Mouse (Mus musculus) limb, embryonic 12.5 days (tissue): ENCODE measurements around the gene Ltc4s. TPM values are rescaled to one million over a fixed set of nuclear protein-coding genes. Genes with fewer than 3 reads are reported as not detected.

Source experiments
- ATAC-seq: fragments of 200-750 bp; cut with Nextera tagmentation; 2 replicates; pipeline ENCODE4 v1.8.0; 2017; ENCODE audit warnings: low read depth, moderate TSS enrichment; ENCODE audit not compliant: insufficient number of reproducible peaks, insufficient read depth, low FRiP score, low TSS enrichment
- H3K27ac ChIP-seq: fragments of 300-500 bp; sonication (generic); 2 replicates; pipeline ENCODE4 v1.5.1; 2016; ENCODE audit warnings: mild to moderate bottlenecking, moderate library complexity
- H3K27me3 ChIP-seq: fragments of 300-500 bp; sonication (generic); 2 replicates; pipeline ENCODE4 v1.6.1; 2016; ENCODE audit warnings: mild to moderate bottlenecking, moderate library complexity
- H3K36me3 ChIP-seq: fragments of 300-500 bp; sonication (generic); 2 replicates; pipeline ENCODE4 v1.6.1; 2016; ENCODE audit warnings: mild to moderate bottlenecking, moderate library complexity
- H3K4me1 ChIP-seq: fragments of 300-500 bp; sonication (generic); replicated peaks from 2 replicates; pipeline ENCODE4 v1.6.1; 2016
- H3K4me2 ChIP-seq: fragments of 300-500 bp; sonication (generic); 2 replicates; pipeline ENCODE4 v1.6.1; 2016; ENCODE audit warnings: mild to moderate bottlenecking, moderate library complexity
- H3K4me3 ChIP-seq: fragments of 300-500 bp; sonication (generic); replicated peaks from 2 replicates; pipeline ENCODE4 v1.5.1; 2016; ENCODE audit warnings: mild to moderate bottlenecking
- H3K9ac ChIP-seq: fragments of 300-500 bp; sonication (generic); replicated peaks from 2 replicates; pipeline ENCODE4 v1.6.1; 2016; ENCODE audit warnings: mild to moderate bottlenecking, moderate library complexity
- H3K9me3 ChIP-seq: fragments of 300-500 bp; sonication (generic); 2 replicates; pipeline ENCODE4 v1.6.1; 2016; ENCODE audit warnings: mild to moderate bottlenecking, moderate library complexity
- WGBS: fragments of 180-500 bp; shearing (Covaris S2); methylation state at CpG from one replicate; pipeline ENCODE4 v1.1.7; 2016; 5-methylcytosine and 5-hydroxymethylcytosine counted together
- polyA plus RNA-seq: library from polyadenylated mRNA; unstranded; fragments of >200 nt; fragmentation: Nextera tagmentation; extraction: Ambion mirVana; gene quantifications from 2 replicates; pipeline ENCODE4 v1.2.1, GENCODE M21; 2016

Gene Ltc4s
- polyA plus RNA-seq, 1 experiment from 2014 or later = 1.0 TPM

DNA sequence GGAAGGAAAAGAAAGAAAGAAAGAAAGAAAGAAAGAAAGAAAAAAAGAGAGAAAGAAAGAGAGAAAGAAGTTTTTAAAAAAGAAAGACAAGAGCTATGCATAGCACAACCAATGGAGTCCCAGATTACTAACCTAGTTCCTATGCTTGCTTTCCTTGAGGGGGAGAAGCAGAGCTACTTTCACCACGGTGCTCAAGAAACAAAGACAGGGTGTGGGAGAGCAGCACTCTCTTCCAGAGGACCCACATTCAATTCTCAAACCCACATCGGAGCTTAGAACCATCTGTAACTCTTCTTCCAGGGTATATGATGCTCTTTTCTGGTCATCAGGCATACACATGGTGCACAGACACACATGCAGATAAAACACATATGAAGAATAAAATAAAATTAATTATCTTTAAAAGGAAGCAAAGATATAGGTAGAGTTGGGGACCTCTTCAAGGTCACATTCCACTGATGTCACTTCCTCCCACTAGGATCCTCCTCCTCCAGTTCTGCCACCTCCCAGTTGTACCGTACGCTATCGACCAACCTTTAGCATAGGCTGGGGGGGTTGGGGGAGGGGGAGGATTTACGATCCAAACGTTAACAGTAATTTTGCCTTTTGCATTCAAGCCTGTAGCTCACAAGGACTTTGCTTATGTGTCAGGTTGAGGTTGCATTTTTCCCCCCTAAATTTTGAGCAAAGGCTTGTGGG lies 10.2 kb upstream of the Ltc4s start:
- Histone ChIP-seq H3K4me2 (no peak overlapping the region), H3K9me3 (no peaks in the 10 kb centered on the region), H3K27ac (no peak overlapping the region), H3K27me3 (no peaks in the 10 kb centered on the region), H3K9ac (no peak overlapping the region), H3K36me3 (no peaks in the 10 kb centered on the region), H3K4me1 (peaks cover 15% of the 10 kb centered on the region), H3K4me3 (no peak overlapping the region)
- 74% methylated on average over 7 of the region's 7 CpGs for WGBS
- ATAC-seq = no peak

DNA sequence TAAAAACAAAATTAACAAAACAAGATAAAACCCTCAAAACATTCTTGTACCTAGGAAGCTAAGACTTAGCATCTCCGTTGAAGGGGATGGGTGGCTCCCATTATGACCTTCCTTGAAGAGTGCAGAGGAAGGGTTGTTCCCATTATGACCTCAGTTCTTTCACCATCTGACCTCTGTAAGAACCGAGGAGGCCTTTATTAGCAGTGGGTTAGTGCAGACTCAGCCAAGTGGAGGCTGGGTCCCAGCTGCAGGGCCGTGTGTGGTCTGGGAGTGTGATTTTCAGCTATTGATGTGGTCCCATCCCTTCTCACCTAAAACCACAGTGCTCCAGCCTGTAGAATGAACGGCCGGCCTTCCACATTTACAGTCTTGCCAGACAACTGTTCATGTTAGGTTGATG lies 6.9 kb upstream of the Ltc4s start:
- 76% methylated on average over 5 of the region's 5 CpGs for WGBS
- Histone ChIP-seq H3K4me2 (no peak overlapping the region), H3K4me3 (no peak overlapping the region), H3K36me3 (no peaks in the 10 kb centered on the region), H3K9me3 (no peaks in the 10 kb centered on the region), H3K27ac (no peak overlapping the region), H3K27me3 (no peaks in the 10 kb centered on the region), H3K4me1 (no peaks in the 10 kb centered on the region), H3K9ac (no peak overlapping the region)
- no peak for ATAC-seq

DNA sequence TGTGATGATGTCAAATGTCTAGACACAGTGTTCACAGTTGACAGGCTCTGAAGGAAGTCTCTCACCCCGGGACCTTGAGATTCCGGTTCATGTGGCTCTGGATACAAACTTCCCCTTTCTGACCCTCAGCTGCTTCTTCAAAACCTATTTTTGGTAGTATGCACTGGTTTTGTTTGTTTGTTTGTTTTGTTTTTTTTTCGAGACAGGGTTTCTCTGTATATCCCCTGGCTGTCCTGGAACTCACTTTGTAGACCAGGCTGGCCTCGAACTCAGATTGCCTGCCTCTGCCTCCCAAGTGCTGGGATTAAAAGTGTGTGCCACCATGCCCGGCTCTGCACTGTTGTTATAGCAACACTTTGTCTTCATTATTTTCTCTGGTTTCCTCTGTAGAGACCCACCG lies 5.5 kb upstream of the Ltc4s start:
- Histone ChIP-seq H3K27me3 (peaks cover 9% of the 10 kb centered on the region), H3K4me1 (no peaks in the 10 kb centered on the region), H3K36me3 (no peaks in the 10 kb centered on the region), H3K4me3 (no peak overlapping the region), H3K9me3 (no peaks in the 10 kb centered on the region), H3K9ac (no peak overlapping the region), H3K27ac (no peak overlapping the region), H3K4me2 (no peak overlapping the region)
- WGBS = 78% methylated on average over 6 of the region's 6 CpGs
- no peak for ATAC-seq

DNA sequence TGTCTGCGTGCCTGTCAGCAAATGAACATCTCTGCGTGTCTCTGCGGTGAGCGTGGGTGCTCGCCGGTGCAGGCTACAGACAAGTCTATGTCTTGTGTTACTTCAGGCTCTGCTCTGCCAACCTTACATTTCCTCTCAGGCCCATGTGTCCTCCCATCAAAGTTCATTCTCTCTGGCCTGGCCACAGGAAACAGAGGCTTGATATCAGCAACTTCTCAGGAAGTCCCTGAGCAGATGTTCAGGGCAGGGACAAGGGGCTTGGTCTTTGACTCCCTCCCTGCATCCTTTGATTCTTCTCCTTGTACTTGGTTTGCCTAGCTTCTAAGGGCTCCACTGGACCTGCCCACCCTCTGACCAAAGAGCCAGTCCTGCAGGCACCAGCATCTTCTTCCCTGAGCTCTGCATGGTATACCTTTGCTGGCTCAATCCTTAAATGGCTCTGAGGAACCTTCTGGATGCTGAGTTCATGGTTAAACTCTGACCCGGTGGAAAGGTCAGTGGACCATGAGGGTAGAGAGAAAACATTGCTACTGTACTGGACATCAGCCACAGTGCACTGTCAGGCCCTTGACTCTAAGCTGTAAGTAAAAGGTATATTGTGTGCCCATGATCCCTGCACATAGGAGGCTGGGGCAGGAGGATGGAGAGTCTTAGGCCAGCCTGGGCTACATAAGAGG lies 2.0 kb upstream of the Ltc4s start:
- H3K9me3 ChIP-seq = no peaks in the 10 kb centered on the region
- H3K27ac ChIP-seq = no peak overlapping the region
- peaks cover 12% of the 10 kb centered on the region; the same call in 1 of the 2 replicates for H3K4me1 ChIP-seq
- H3K4me3 ChIP-seq = no peak overlapping the region
- no peaks in the 10 kb centered on the region for H3K36me3 ChIP-seq
- no peak overlapping the region for H3K4me2 ChIP-seq
- WGBS = 77% methylated on average over 7 of the region's 7 CpGs
- peaks cover 44% of the 10 kb centered on the region for H3K27me3 ChIP-seq
- no peak for ATAC-seq
- H3K9ac ChIP-seq = no peak overlapping the region

DNA sequence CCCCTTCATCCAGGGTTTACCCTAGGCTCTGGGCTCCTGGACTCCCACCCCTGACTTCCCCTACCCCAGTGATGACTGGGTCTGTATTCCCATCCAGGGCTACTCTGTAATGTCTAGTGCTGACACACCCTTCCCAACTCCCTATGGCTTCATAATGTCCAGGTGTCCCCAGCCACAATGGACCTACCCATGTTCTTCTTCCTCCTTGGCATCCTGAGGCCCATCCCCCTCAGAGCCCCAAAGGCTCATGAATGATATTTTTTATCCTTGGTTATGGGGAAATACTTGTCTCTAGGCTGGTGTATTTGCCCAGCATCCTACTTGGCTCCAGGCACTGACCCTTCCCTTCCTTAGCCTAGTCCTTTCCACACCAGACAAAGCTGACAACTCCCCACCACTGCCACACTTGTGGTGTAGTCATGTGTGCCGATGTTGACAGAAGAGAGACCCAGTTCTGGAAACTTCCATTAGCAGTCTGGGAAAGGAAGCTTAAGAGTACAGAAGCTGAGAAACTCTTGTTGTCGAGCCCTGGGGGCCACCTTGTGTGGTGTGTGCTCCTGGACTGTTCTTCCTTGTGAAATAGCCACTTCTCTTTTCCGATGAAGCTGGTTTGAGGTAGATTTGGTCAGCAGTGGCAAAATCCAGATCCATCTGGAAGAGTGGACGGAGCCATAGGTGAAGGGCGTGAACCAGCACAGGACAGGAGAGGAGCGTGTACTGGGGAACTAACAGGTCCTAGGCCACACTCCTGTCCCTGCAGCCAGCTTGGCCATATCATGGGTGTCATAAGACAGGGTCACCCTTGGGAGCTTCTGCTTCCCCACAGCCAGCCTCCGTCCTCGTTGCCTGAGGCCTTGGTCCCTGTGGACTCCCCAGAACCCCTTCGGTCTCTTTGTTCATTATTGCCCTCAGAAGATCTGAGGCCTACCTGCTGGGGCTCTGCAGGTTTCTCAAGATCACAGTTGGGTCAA lies 690 bp upstream of the Ltc4s start:
- WGBS = 91% methylated on average over 9 of the region's 9 CpGs
- Histone ChIP-seq H3K27ac (no peak overlapping the region), H3K4me2 (no peak overlapping the region), H3K9ac (no peak overlapping the region), H3K9me3 (no peaks in the 10 kb centered on the region), H3K4me1 (peaks cover 12% of the 10 kb centered on the region; the same call in 1 of the 2 replicates), H3K36me3 (peaks cover 10% of the 10 kb centered on the region), H3K4me3 (no peak overlapping the region), H3K27me3 (peaks cover 48% of the 10 kb centered on the region)
- no peak for ATAC-seq

DNA sequence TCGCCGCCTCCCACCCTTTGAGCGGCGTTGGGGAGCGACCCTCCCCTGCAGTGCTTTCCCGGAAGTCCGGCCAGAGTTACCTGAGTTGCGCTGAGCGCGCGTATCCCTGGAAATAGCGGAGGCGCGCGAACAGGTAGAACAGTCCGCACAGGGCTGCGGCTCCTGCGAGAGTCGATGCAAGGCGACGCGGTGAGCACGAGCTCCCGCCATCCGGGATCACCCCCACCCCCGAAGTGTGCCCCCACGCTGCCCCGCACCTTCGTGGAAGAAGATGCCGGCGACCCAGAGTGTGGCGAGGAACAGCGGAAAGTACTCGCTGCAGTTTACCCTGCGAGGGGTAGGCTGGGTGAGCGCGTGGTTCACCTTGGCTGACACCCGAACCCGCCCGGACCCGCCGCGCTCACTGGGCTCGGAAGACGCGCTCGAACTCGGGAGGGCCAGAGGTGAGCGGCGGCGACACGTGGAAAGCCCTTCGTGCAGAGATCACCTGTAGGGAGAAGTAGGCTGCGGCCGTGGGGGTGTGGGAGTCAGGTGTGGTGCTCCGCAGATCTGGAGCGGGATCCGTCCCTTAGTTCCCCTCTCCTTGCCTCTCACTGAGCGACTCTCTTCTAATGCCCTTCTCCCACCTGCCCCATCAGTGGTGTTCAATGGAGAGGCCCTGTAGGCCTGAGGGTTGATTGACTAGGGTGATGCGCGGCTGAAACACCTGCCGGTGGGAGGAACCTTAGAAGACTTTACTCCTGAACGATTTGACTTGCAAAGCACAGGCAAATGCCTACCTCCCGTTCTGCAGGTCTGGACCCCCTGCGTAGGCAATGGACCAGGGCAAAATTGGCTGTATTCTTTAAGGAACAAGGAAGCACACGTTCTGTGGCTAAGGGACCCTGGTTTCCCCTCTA lies 1.2 kb downstream of the Ltc4s start:
- Histone ChIP-seq H3K9ac (peak overlapping the region; percentile 62), H3K4me1 (peaks cover 12% of the 10 kb centered on the region; the same call in 1 of the 2 replicates), H3K36me3 (peaks cover 30% of the 10 kb centered on the region), H3K4me3 (peak overlapping the region; percentile 52), H3K4me2 (peak overlapping the region; percentile 82), H3K27me3 (peaks cover 48% of the 10 kb centered on the region), H3K9me3 (no peaks in the 10 kb centered on the region), H3K27ac (no peak overlapping the region)
- peak; percentile 68 for ATAC-seq
- 1% methylated on average over 66 of the region's 66 CpGs for WGBS

DNA sequence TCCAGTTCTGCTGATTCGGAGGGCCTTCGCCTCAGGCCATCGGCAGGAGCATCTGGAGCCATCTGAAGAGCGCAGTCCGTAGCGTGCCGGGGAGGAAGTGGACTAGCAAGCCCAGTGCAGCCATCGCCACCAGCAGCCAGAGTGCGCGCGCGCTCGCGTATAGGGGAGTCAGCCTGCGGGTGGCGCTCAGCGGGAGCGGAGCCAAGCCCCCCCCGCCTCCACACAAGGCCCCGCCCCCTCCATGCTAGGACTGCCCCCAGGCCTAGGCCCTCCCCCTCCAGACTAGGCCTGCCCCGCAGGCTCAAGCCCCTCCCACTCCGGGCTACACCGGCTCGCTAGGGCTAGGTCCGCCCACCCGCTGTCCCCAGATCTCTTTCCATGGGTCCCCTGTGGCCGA lies 1.9 kb downstream of the Ltc4s start:
- peak overlapping the region; percentile 52 for H3K4me3 ChIP-seq
- peak overlapping the region; percentile 62 for H3K9ac ChIP-seq
- WGBS = under 1% methylated on average over 27 of the region's 27 CpGs
- peak overlapping the region; percentile 82 for H3K4me2 ChIP-seq
- H3K27ac ChIP-seq = no peak overlapping the region
- peaks cover 48% of the 10 kb centered on the region for H3K27me3 ChIP-seq
- H3K9me3 ChIP-seq = no peaks in the 10 kb centered on the region
- peaks cover 12% of the 10 kb centered on the region; the same call in 1 of the 2 replicates for H3K4me1 ChIP-seq
- H3K36me3 ChIP-seq = peaks cover 36% of the 10 kb centered on the region
- peak; percentile 84 for ATAC-seq

DNA sequence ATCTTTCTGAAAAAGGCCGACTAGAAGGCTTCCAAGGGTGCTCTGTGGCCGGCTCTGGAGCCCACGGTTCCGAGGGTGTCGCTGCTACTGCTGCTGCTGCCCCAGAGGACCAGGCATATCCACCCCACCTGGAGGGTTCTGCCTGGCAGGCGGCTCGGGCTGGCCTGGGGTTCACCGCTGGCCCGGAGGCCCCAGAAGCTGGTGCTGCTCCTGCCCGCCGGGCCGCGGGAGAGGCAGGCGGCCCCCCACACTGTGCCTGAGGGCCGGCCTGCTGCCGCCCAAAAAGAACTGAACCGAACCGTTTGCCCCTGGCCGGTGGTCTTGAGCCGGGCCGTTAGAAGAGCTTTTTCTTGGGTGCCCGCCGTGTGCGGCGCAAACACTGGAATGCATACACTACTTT lies 3.8 kb downstream of the Ltc4s start:
- Histone ChIP-seq H3K27ac (no peak overlapping the region), H3K36me3 (peaks cover 43% of the 10 kb centered on the region), H3K4me1 (peaks cover 23% of the 10 kb centered on the region), H3K9me3 (no peaks in the 10 kb centered on the region), H3K27me3 (peaks cover 46% of the 10 kb centered on the region), H3K4me2 (no peak overlapping the region), H3K9ac (no peak overlapping the region), H3K4me3 (no peak overlapping the region)
- ATAC-seq = no peak
- 94% methylated on average over 25 of the region's 25 CpGs for WGBS

DNA sequence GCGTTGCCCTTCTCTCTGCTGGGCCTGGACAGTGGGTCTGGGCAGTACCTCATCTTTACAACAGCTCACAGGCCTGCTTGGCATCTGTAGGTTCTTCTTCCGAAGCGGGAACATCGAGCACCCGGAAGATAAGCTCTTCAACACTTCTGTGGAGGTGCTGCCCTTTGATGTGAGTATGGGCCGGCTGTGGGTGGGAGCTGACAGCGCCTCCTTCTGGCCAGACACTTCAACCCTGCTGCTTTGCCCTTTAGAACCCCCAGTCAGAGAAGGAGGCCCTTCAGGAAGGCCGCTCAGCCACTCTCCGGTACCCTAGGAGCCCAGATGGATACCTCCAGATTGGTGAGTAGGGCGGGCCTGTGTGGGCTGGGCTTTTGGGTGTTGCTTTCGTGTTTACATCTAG lies 4.4 kb downstream of the Ltc4s start:
- Histone ChIP-seq H3K4me2 (no peak overlapping the region), H3K36me3 (peaks cover 43% of the 10 kb centered on the region), H3K9ac (no peak overlapping the region), H3K4me3 (no peak overlapping the region), H3K27me3 (peaks cover 40% of the 10 kb centered on the region), H3K9me3 (no peaks in the 10 kb centered on the region), H3K4me1 (peaks cover 29% of the 10 kb centered on the region), H3K27ac (no peak overlapping the region)
- no peak for ATAC-seq
- 84% methylated on average over 11 of the region's 11 CpGs for WGBS

DNA sequence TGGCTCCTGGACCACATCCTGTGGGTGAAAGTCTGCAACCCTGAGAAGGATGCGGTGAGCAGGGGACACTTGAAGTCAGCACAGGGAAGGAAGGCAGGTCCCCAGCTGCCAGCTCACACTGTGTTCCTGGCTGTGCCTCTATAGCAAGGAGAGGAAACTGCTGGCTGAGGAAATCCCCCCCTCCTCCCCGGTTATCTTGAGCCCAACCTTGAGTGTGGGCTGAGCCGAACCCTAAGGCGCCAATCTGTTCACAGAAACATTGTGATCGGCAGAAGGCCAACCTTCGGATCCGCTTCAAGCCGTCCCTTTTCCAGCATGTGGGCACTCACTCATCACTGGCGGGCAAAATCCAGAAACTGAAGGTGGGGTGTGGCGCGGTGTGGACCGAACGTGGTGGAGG lies 5.4 kb downstream of the Ltc4s start:
- ATAC-seq = no peak
- H3K4me1 ChIP-seq = peaks cover 39% of the 10 kb centered on the region
- H3K27ac ChIP-seq = no peak overlapping the region
- H3K4me2 ChIP-seq = no peak overlapping the region
- peaks cover 43% of the 10 kb centered on the region for H3K36me3 ChIP-seq
- 95% methylated on average over 13 of the region's 13 CpGs for WGBS
- H3K27me3 ChIP-seq = peaks cover 31% of the 10 kb centered on the region
- H3K9me3 ChIP-seq = no peaks in the 10 kb centered on the region
- no peak overlapping the region for H3K4me3 ChIP-seq
- no peak overlapping the region for H3K9ac ChIP-seq
